Mouse (Mus musculus) heart, embryonic 14.5 days (tissue): ENCODE results near the gene Cd247. TPM values are rescaled to one million over a fixed set of nuclear protein-coding genes. Genes with fewer than 3 reads are reported as not detected.
"Not testable (repeated sequence)": the region's sequence is repeated elsewhere in the genome, so short reads cannot be mapped to it uniquely, and the experiment has no call there.

Experiments
- ATAC-seq: fragments of 200-750 bp; cut with Nextera tagmentation; 2 replicates; pipeline ENCODE4 v1.8.0; 2017; ENCODE audit warnings: low read depth, moderate TSS enrichment; ENCODE audit not compliant: insufficient number of reproducible peaks, insufficient read depth, low FRiP score
- H3K27ac ChIP-seq, 2 experiments: fragments of 200-500 bp in 1 of 2; fragments of 300-500 bp in 1 of 2; sonication (generic) in 1 of 2; replicated peaks in 1 of 2; 2 replicates each; pipeline ENCODE4 v1.5.1; 2012 to 2014; ENCODE audit warnings: low read depth in 2 of 2, low read length in 2 of 2, control low read depth in 1 of 2, mild to moderate bottlenecking in 1 of 2, mixed read lengths in 1 of 2; ENCODE audit not compliant: control insufficient read depth in 1 of 2, insufficient read depth in 1 of 2
- H3K27me3 ChIP-seq: fragments of 300-500 bp; sonication (generic); 2 replicates; pipeline ENCODE4 v1.6.1; 2014; ENCODE audit warnings: mild to moderate bottlenecking, low read length, control low read depth; ENCODE audit not compliant: control insufficient read depth, insufficient read depth
- H3K36me3 ChIP-seq: fragments of 300-500 bp; sonication (generic); 2 replicates; pipeline ENCODE4 v1.6.1; 2014; ENCODE audit warnings: mild to moderate bottlenecking, control low read depth, low read length, mixed read lengths; ENCODE audit not compliant: control insufficient read depth, insufficient read depth
- H3K4me1 ChIP-seq, 2 experiments: fragments of 200-500 bp in 1 of 2; fragments of 300-500 bp in 1 of 2; sonication (generic) in 1 of 2; 2 replicates each; pipeline ENCODE4 v1.6.1; 2012 to 2014; ENCODE audit warnings: low read length in 2 of 2, control low read depth in 1 of 2, mixed read lengths in 1 of 2; ENCODE audit not compliant: control insufficient read depth in 2 of 2, insufficient read depth in 2 of 2
- H3K4me2 ChIP-seq: fragments of 300-500 bp; sonication (generic); 2 replicates; pipeline ENCODE4 v1.6.1; 2014; ENCODE audit warnings: mild to moderate bottlenecking, low read length
- H3K4me3 ChIP-seq, 2 experiments: fragments of 200-500 bp in 1 of 2; fragments of 300-500 bp in 1 of 2; sonication (generic) in 1 of 2; 2 replicates each; pipeline ENCODE4 v1.5.1; 2012 to 2014; ENCODE audit warnings: low read length in 2 of 2, mild to moderate bottlenecking in 2 of 2, control low read depth in 1 of 2, low read depth in 1 of 2, moderate library complexity in 1 of 2; ENCODE audit not compliant: control insufficient read depth in 1 of 2, insufficient read depth in 1 of 2
- H3K9ac ChIP-seq: fragments of 300-500 bp; sonication (generic); 2 replicates; pipeline ENCODE4 v1.6.1; 2014; ENCODE audit warnings: mild to moderate bottlenecking, low read length
- H3K9me3 ChIP-seq: fragments of 300-500 bp; sonication (generic); 2 replicates; pipeline ENCODE4 v1.6.1; 2016; ENCODE audit warnings: low read length, control low read depth; ENCODE audit not compliant: control insufficient read depth
- WGBS: fragments of 180-500 bp; shearing (Covaris S2); extraction: QIAGEN DNeasy Blood & Tissue Kit; methylation state at CpG from one replicate; pipeline ENCODE4 v1.1.7; 2014; 5-methylcytosine and 5-hydroxymethylcytosine counted together
- polyA plus RNA-seq: library from polyadenylated mRNA; unstranded; fragments of >200 nt; fragmentation: Nextera tagmentation; extraction: Ambion mirVana; gene quantifications from 2 replicates; pipeline ENCODE4 v1.2.1, GENCODE M21; 2014

Gene Cd247
- polyA plus RNA-seq, 1 experiment from 2014 or later = 0.59 TPM

DNA sequence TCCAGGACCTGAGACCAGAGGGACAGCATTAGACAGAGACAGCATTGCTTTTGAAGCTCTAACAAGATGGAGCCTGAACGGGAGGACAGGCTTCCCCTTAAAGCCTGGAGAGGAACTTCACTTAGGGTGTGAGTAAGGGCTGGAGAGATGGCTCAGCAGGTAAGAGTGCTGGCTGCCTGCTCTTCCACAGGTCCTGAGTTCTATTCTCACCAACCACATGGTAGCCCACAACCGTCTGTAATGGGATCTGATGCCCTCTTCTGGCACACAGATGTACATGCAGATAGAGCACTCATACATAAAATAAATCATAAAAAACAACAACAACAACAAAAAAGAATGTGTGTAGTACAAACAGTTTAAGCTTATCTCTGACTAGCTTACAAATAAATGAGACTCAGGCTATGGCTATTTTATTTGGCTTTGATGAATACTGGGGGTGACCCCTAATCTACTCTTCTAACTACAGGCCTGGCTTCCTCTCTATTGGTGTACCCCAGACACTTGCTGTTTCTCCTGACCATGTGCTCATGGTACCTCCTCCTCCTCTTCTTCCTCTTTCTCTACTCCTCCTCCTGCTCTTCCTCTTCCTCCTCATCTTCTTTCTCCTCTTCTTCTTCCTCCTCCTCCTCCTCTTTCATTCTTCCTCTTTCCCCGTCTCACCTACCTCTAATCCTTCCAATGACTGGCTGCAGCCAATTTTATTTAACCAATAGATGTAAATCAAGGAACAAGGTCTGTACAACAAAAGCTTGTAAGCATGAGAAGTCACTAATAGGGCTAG lies 26.8 kb upstream of the Cd247 start:
- H3K27ac ChIP-seq = no peak overlapping the region
- no peak overlapping the region for H3K9ac ChIP-seq
- H3K36me3 ChIP-seq = no peaks in the 10 kb centered on the region
- H3K27me3 ChIP-seq = no peaks in the 10 kb centered on the region
- no peak for ATAC-seq
- H3K9me3 ChIP-seq = no peaks in the 10 kb centered on the region
- no peak overlapping the region for H3K4me2 ChIP-seq
- no peak overlapping the region for H3K4me3 ChIP-seq
- 83% methylated on average over 3 of the region's 3 CpGs for WGBS
- H3K4me1 ChIP-seq = peaks cover 5 to 13% of the 10 kb centered on the region in 2 experiments

DNA sequence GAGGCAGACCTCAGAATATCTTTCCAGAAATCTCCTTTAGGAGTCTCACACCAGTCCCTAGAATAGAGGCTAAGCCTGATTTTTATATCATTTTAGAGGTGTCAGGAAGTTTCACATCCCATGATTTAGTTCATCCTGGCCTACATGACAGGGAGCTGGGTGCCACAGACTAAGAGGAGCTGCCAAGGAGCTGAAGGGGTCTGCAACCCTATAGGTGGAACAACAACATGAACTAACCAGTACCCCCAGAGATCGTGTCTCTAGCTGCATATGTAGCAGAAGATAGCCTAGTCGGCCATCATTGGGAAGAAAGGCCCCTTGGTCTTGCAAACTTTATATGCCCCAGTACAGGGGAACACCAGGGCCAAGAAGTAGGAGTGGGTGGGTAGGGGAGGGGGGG lies 26.0 kb upstream of the Cd247 start:
- not testable (repeated sequence) for ATAC-seq, H3K9me3 ChIP-seq, H3K27ac ChIP-seq, H3K4me2 ChIP-seq, H3K27me3 ChIP-seq, H3K36me3 ChIP-seq, H3K4me3 ChIP-seq, H3K9ac ChIP-seq
- peaks cover 5 to 13% of the 10 kb centered on the region in 2 experiments for H3K4me1 ChIP-seq
- WGBS = 67% methylated on average over 2 of the region's 2 CpGs

DNA sequence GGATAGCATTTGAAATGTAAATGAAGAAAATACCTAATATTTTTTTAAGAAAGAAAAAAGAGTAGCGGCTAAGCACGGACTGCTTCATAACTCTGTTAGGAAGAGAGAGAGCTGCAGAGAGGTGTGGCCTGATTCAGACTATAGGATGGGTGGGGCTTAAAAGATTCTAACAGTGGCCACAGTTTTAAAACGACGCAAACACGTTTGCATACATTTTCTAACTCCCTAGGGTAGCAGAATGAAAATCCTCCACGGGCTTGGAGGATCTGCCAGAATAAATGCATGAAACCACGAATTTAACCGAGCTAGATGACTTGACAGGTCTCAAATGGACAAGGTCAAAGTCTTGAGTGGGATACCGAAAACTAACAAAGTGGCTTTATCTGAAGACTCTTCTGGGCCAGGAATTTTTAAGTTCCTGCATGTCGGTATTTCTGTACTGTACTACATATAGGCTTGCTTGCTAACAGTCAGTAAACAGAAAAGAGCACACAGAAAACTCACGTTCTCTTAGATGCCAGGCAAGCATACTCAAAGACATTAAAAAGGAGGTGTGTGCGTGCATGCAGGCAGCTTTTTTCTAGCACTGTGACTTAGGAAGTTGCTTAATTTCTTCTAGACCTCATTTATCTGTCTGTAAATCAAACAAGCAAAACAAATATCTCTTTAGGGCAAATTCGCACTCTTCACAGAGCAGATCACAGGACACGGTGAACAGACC lies 25.4 kb upstream of the Cd247 start:
- 25% methylated on average over 14 of the region's 14 CpGs for WGBS
- H3K4me1 ChIP-seq = peaks cover 5 to 13% of the 10 kb centered on the region in 2 experiments
- H3K4me2 ChIP-seq = peak overlapping the region; percentile 94
- ATAC-seq = no peak
- 0 out of 4 replicates have a peak overlapping the region, but pooled peaks of 1 of the 2 experiments have one; percentile 12 for H3K27ac ChIP-seq
- no peaks in the 10 kb centered on the region for H3K36me3 ChIP-seq
- H3K9ac ChIP-seq = no peak overlapping the region
- peak overlapping the region; percentile 64 to 90; a peak in 3 of 4 replicates for H3K4me3 ChIP-seq
- H3K9me3 ChIP-seq = no peaks in the 10 kb centered on the region
- no peaks in the 10 kb centered on the region for H3K27me3 ChIP-seq

DNA sequence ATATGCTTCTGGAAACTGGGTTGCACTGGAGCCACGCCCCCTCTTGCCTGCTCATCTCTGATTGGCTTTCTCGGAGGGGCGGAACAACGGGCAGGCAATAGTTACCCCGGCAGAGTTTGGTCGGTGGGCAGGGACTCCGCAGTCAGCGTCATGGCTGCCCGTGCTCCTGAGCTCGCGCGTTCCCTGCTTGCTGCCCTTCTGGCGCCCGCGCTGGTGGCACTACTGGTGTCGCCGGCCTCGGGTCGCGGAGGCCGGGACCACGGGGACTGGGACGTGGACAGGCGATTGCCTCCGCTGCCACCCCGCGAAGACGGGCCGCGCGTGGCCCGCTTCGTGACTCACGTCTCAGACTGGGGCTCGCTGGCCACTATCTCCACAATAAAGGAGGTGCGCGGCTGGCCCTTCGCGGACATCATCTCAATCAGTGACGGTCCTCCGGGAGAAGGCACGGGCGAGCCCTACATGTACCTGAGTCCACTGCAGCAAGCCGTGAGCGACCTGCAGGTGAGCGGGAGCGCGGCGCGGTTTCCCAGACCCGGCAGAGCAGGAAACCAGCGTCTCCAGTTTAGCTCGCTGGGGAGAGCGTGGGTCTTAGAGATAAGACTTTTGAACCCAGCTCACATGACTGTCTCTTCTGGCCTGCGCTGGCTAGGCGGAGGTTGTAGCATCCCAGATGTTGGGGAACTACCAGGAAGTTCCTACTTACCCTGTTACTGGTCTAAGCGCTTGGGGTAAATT lies 24.7 kb upstream of the Cd247 start, which contains the start of gene Creg1:
Gene Creg1, plus strand, starts transcription at position 112 of the 738 bp plus-strand sequence.
- peak; percentile 95 for ATAC-seq
- under 1% methylated on average over 57 of the region's 57 CpGs for WGBS
- H3K4me2 ChIP-seq = peak within 1 kb of the TSS; percentile 94
- H3K4me3 ChIP-seq = peak within 1 kb of the TSS; percentile 64 to 90
- no peaks in the 10 kb centered on the region for H3K9me3 ChIP-seq
- H3K36me3 ChIP-seq = no peaks in the 10 kb centered on the region
- no peaks in the 10 kb centered on the region for H3K27me3 ChIP-seq
- H3K27ac ChIP-seq = peak within 1 kb of the TSS; percentile 61 to 65; a peak in 3 of 4 replicates
- H3K4me1 ChIP-seq = peaks cover 5 to 13% of the 10 kb centered on the region in 2 experiments
- H3K9ac ChIP-seq = peak within 1 kb of the TSS; percentile 77

DNA sequence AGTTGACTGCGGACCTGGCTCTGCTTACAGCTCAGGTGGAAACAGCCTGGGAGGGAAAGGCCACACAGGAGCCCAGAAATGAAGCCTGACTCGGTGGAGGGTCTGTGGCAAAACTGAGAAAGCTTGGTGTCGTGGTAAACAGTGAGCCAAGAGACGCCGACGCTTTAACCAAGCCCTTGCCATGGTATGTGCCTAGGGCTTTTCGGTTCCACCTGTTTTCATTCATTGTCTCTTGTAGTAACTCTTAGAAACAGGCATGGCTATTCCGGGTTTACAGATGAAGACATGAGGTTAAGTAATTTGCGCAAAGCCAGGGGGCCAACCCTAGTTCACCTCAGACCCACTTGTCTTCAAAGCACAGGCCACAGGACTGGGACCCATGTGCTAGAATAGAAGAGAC lies 23.9 kb upstream of the Cd247 start:
- Histone ChIP-seq H3K9me3 (no peaks in the 10 kb centered on the region), H3K9ac (peak overlapping the region; percentile 77), H3K27me3 (no peaks in the 10 kb centered on the region), H3K4me1 (peaks cover 5 to 13% of the 10 kb centered on the region in 2 experiments), H3K4me2 (peak overlapping the region; percentile 94), H3K27ac (no peak overlapping the region), H3K36me3 (no peaks in the 10 kb centered on the region), H3K4me3 (peak overlapping the region; percentile 64 to 90)
- 57% methylated on average over 9 of the region's 9 CpGs for WGBS
- ATAC-seq = no peak

DNA sequence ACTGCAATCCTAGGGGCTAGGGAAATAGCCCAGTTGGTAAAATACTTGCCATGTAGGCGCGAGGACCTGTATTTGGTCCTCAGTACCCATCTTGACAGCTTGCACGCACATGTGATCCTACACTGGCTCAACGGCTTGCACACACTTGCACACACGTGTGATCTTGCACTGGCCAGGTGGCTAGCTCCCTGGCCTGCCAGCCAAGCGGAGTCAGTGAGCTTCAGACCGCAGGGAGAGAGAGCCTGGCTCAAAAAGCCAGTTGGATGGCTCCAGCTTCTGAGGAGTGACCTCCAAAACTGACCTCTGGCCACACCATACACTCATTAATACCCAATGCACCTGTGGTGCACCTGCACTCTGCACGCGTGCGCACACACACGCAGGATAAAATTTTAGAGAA lies 23.4 kb upstream of the Cd247 start:
- Histone ChIP-seq H3K4me2 (peak overlapping the region; percentile 94), H3K9ac (no peak overlapping the region), H3K4me1 (peaks cover 5 to 13% of the 10 kb centered on the region in 2 experiments), H3K4me3 (peak overlapping the region in 1 of 2 experiments; percentile 64; a peak in 2 of 4 replicates), H3K27me3 (no peaks in the 10 kb centered on the region), H3K9me3 (no peaks in the 10 kb centered on the region), H3K27ac (no peak overlapping the region), H3K36me3 (peaks cover 4% of the 10 kb centered on the region)
- no peak for ATAC-seq
- 81% methylated on average over 11 of the region's 11 CpGs for WGBS

DNA sequence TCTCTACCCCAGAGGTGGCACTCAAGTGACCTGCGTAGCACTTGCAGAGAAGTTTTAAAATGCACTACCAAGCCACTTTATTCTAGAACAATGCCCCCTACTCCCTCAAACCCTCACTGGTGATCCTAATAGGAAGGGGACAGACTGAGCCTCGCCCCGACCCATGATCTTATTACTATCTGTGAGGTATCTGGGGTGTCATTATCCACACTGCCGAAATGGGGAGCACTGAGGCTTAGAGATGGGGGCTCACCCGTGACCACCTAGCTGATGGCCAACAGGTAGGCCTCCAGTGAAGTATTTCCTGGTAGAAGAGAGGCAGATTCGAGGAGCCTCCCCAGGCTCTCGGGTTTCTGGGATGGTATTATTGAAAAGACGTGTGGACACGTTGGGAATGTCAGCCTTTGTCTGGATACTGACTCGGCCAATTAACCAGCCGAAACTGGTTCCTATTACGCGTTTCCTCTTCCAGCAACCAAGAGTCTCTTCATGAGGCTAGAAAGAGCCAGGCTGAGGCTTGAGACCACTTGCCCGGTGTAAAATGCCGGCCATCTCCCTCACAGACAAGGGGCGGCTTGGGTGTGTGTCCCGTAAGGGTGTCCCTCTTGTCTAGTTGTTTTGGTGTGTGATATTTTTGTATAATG lies 22.7 kb upstream of the Cd247 start:
- Histone ChIP-seq H3K27ac (no peak overlapping the region), H3K9me3 (no peaks in the 10 kb centered on the region), H3K36me3 (peaks cover 11% of the 10 kb centered on the region), H3K4me3 (no peak overlapping the region), H3K4me1 (peaks cover 5 to 13% of the 10 kb centered on the region in 2 experiments), H3K4me2 (no peak overlapping the region), H3K9ac (no peak overlapping the region), H3K27me3 (no peaks in the 10 kb centered on the region)
- WGBS = 78% methylated on average over 17 of the region's 17 CpGs
- ATAC-seq = no peak
